Mouse (Mus musculus): ENCODE measurements at regions not wholly inside any gene's neighbourhood (a gene's known extent, or its start where the extent isn't known, plus 50 kb on each side); places are given as distances from the start of the nearest gene placed in this dataset.

DNA sequence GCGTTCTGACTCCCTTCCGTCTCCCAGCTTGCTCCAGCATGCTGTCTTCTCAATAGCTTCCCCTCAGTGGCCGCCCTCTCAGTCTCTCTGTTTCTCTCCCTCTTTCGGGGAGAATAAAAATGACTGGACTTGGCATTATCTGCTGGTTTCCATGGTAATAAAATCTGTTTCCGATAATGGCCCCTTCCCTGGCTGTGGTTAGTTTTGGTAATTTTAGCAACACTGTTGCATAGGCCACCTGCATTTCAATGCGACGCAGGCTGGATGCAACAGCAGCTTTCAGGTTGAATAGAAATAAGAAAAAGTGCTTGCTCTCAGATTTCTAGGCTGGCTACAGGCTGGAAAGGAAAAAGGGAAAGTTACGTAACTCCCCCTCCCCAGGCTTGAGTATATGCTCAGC lies 133.9 kb upstream of the Zc3h12a start:
- H3K36me3 ChIP-seq (ENCODE audit: control insufficient read depth in 1 of 2, insufficient read depth in 2 of 2, low read length in 2 of 2), result no peaks in the 10 kb centered on the region
- H3K9me3 ChIP-seq (replicated peaks; ENCODE audit: insufficient read depth, low read length), result no peaks in the 10 kb centered on the region
- no peaks in the 10 kb centered on the region for H3K27me3 ChIP-seq (ENCODE audit: control insufficient read depth in 1 of 2, insufficient read depth in 2 of 2, low read length in 2 of 2)
- no peak overlapping the region for H3K4me3 ChIP-seq (ENCODE audit: control insufficient read depth in 1 of 2, insufficient read depth in 1 of 2, low read depth in 2 of 2, low read length in 2 of 2)
- H3K79me2 ChIP-seq (ENCODE audit: control insufficient read depth, insufficient read depth, low read length, poor library complexity), result no peaks in the 10 kb centered on the region
- H3K9ac ChIP-seq (ENCODE audit: control insufficient read depth, low read depth, low read length, poor library complexity, severe bottlenecking), result no peak overlapping the region
- DNase-seq (ENCODE audit: low read depth, low spot score), result no peak
- H3K27ac ChIP-seq (ENCODE audit: control insufficient read depth, low read depth, low read length), result no peak overlapping the region
- TF ChIP-seq USF2 (IDR thresholded peaks at IDR 0.05; ENCODE audit: borderline replicate concordance in 1 of 2, insufficient read depth in 1 of 2, low read depth in 1 of 2, low read length in 2 of 2) (no peak), RCOR1 (IDR thresholded peaks at IDR 0.05; ENCODE audit: low read depth, low read length) (no peak), HCFC1 (IDR thresholded peaks at IDR 0.05; ENCODE audit: low read depth, low read length) (no peak), E2F4 (IDR thresholded peaks at IDR 0.05; ENCODE audit: borderline replicate concordance, low read depth, low read length) (no peak)
- H3K4me1 ChIP-seq (ENCODE audit: control insufficient read depth in 1 of 2, insufficient read depth in 2 of 2, low read length in 2 of 2), result no peaks in the 10 kb centered on the region

DNA sequence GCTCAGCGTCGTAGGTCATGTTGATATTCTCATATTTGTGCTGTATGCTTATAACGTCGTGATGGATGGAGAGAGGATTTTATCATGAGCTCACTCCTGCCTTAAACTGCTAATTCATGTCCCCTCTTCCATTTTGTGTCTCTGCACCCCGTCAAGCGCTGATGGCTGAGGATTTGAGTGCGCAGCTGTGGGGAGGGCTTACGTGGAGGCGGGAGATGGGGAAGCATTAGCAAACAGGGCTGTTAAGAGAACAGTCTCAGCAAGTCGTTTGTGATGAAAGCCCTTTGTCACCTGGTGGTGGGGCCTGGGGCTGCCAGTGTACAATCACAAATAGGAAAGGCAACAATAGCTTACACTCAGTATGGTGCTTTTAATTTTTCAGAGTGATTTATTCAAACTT lies 131.7 kb upstream of the Zc3h12a start:
- H3K79me2 ChIP-seq (ENCODE audit: control insufficient read depth, insufficient read depth, low read length, poor library complexity), result no peaks in the 10 kb centered on the region
- no peaks in the 10 kb centered on the region for H3K9me3 ChIP-seq (replicated peaks; ENCODE audit: insufficient read depth, low read length)
- H3K36me3 ChIP-seq (ENCODE audit: control insufficient read depth in 1 of 2, insufficient read depth in 2 of 2, low read length in 2 of 2), result no peaks in the 10 kb centered on the region
- no peak overlapping the region for H3K4me3 ChIP-seq (ENCODE audit: control insufficient read depth in 1 of 2, insufficient read depth in 1 of 2, low read depth in 2 of 2, low read length in 2 of 2)
- H3K27me3 ChIP-seq (ENCODE audit: control insufficient read depth in 1 of 2, insufficient read depth in 2 of 2, low read length in 2 of 2), result no peaks in the 10 kb centered on the region
- H3K9ac ChIP-seq (ENCODE audit: control insufficient read depth, low read depth, low read length, poor library complexity, severe bottlenecking), result no peak overlapping the region
- H3K27ac ChIP-seq (ENCODE audit: control insufficient read depth, low read depth, low read length), result no peak overlapping the region
- no peak for DNase-seq (ENCODE audit: low read depth, low spot score)
- TF ChIP-seq BHLHE40 (IDR thresholded peaks at IDR 0.05; ENCODE audit: borderline replicate concordance, low read depth, low read length) (no peak), TAL1 (IDR thresholded peaks at IDR 0.05; ENCODE audit: low read length) (no peak), GATA1 (IDR thresholded peaks at IDR 0.05; ENCODE audit: low read depth, low read length) (no peak), POLR2AphosphoS5 (IDR thresholded peaks at IDR 0.05; ENCODE audit: borderline replicate concordance, low read depth, low read length) (no peak), KAT2A (conservative IDR thresholded peaks at IDR 0.05; ENCODE audit: low read depth, low read length) (no peak), GABPA (IDR thresholded peaks at IDR 0.05; ENCODE audit: low read depth, low read length) (no peak), JUND (IDR thresholded peaks at IDR 0.05; ENCODE audit: low read depth, low read length) (no peak), POLR2A (IDR thresholded peaks at IDR 0.05; ENCODE audit: control insufficient read depth in 1 of 2, insufficient read depth in 1 of 2, low read depth in 1 of 2, low read length in 2 of 2, poor library complexity in 1 of 2) (no peak), MXI1 (IDR thresholded peaks at IDR 0.05; ENCODE audit: low read depth, low read length) (no peak), POLR2AphosphoS2 (IDR thresholded peaks at IDR 0.05; ENCODE audit: low read length) (no peak), MYB (IDR thresholded peaks at IDR 0.05; ENCODE audit: low read depth, low read length) (no peak), ZKSCAN1 (IDR thresholded peaks at IDR 0.05; ENCODE audit: low read depth, low read length) (no peak), ETS1 (IDR thresholded peaks at IDR 0.05; ENCODE audit: low read depth, low read length) (no peak), ZC3H11A (IDR thresholded peaks at IDR 0.05; ENCODE audit: low read depth, low read length) (no peak), ELF1 (IDR thresholded peaks at IDR 0.05; ENCODE audit: low read depth, low read length) (no peak), EP300 (IDR thresholded peaks at IDR 0.05; ENCODE audit: low read depth in 1 of 2, low read length in 2 of 2) (no peak), E2F4 (IDR thresholded peaks at IDR 0.05; ENCODE audit: borderline replicate concordance, low read depth, low read length) (no peak)
- no peaks in the 10 kb centered on the region for H3K4me1 ChIP-seq (ENCODE audit: control insufficient read depth in 1 of 2, insufficient read depth in 2 of 2, low read length in 2 of 2)
